Mouse (Mus musculus) spleen, postnatal 14 days (tissue): ENCODE results near the gene Btbd35f18.
"Not testable (repeated sequence)": the region's sequence is repeated elsewhere in the genome, so short reads cannot be mapped to it uniquely, and the experiment has no call there.

Experiments
- DNase-seq, 2 experiments: peaks; one replicate each; pipeline ENCODE4 v3.0.0; 2021 to 2022; ENCODE audit warnings: low spot score in 2 of 2

The Btbd35f18 gene

DNA sequence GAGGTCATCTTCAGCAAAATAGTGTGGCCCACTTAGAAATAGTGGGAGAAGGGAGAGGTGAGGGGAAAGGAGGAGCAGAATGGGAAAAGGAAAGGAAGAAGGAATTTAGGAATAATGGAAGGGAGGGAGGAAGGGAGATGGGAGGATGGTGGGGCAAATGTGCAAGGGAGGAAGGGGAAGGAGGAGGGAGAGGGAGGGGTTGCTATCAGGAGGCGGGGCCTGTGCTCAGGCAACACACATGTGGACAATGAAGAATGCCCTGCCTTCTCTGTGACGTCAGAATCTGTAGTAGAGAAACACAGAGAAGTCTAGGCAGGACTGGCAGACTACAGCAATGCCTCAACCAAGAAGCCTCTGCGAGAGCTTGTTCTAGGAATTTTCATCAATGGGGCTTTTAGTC lies at the start of gene Btbd35f18:
Btbd35f18 (plus strand) TSS at position 301 of the 400 bp plus-strand sequence.
- DNase-seq = not testable (repeated sequence)
